Mouse (Mus musculus) bone marrow macrophage, adult 2 months (primary cell): ENCODE measurements around the gene Kcnma1.

Experiments used
- CTCF ChIP-seq: IDR thresholded peaks from 2 replicates; pipeline ENCODE4 v1.5.1; 2012; ENCODE audit warnings: low read depth, mild to moderate bottlenecking, low read length, moderate library complexity
- POLR2A ChIP-seq: IDR thresholded peaks from 2 replicates; pipeline ENCODE4 v1.6.1; 2012; ENCODE audit warnings: mild to moderate bottlenecking, low read depth, low read length, borderline replicate concordance

DNA sequence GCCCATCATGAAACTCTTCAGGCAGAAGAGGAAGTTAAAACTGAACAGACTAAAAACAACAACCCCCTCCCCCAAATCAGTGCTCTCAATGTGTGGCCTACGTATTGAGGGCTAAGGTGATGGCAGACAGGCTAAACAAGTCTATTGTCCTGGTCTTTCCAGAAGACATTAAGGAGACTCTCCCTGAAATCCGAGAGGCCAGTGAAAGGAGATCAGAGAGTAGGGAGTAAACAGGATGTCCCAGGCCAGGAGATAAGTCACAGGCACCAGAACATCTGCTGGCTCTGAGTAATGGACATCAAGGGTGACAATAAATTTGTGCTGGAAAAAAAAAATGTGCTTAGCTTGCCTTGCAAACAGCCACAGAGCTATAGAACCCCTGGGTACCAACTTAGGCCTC lies 522.9 kb downstream of the Kcnma1 start:
- TF ChIP-seq CTCF (no peak), POLR2A (no peak)
